Mouse (Mus musculus): Measurements from ENCODE around the gene Tmem121b.

GRCm38 (mm10) chr6:120516879-120517278 lies 23.3 kb upstream of the Tmem121b start:
- TF ChIP-seq CTCF (IDR thresholded peaks at IDR 0.05; ENCODE audit: control insufficient read depth, insufficient read depth, insufficient replicate concordance, low read depth, low read length) (no peak), POLR2A (IDR thresholded peaks at IDR 0.05; ENCODE audit: control insufficient read depth, low read depth, low read length) (no peak)
